Comparison of ENCODE assay signal across 20 mouse cellular contexts in genomic region chr2:155573001-155573400, GRCm38 (mm10). TPM values are rescaled to one million over a fixed set of nuclear protein-coding genes. Genes with fewer than 3 reads are reported as not detected.
"Had no signal": no experiment of that assay in that cellular context is flagged by ENCODE, and none has a peak within 500 bp of the region (broad histone marks: within the 10 kb centered on the region; RNA-seq: fewer than 3 reads in every experiment).

No protein-coding gene starts in this region.

- H3K36me3 ChIP-seq: lung, embryonic 15.5 days; midbrain, embryonic 12.5 days; midbrain, embryonic 15.5 days; stomach, embryonic 15.5 days had no signal

- ATAC-seq: intestine, embryonic 16.5 days; midbrain, embryonic 15.5 days had no signal

- H3K4me3 ChIP-seq: liver, embryonic 13.5 days; lung, embryonic 15.5 days; midbrain, embryonic 12.5 days; midbrain, embryonic 15.5 days; neural tube, embryonic 13.5 days; stomach, embryonic 15.5 days had no signal

- H3K4me2 ChIP-seq: liver, embryonic 13.5 days; lung, embryonic 15.5 days; midbrain, embryonic 12.5 days; midbrain, embryonic 15.5 days; neural tube, embryonic 13.5 days; stomach, embryonic 15.5 days had no signal

- H3K9me3 ChIP-seq: liver, embryonic 13.5 days; lung, embryonic 15.5 days; midbrain, embryonic 12.5 days; midbrain, embryonic 15.5 days; neural tube, embryonic 13.5 days; stomach, embryonic 15.5 days had no signal

- H3K27ac ChIP-seq: liver, embryonic 13.5 days; lung, embryonic 15.5 days; midbrain, embryonic 12.5 days; midbrain, embryonic 15.5 days; neural tube, embryonic 13.5 days; stomach, embryonic 15.5 days had no signal

- DNase-seq: kidney, adult 18-20 months; kidney, adult 9 months; kidney, postnatal 14 days; kidney, postnatal 4 days; liver, embryonic 13.5 days; retina, postnatal 1 day; right cerebral cortex, postnatal 25 days; spleen, adult 18-20 months; thymus, adult 18-20 months; thymus, postnatal 36 days had no signal

- H3K27me3 ChIP-seq: liver, embryonic 13.5 days; lung, embryonic 15.5 days; midbrain, embryonic 12.5 days; midbrain, embryonic 15.5 days; neural tube, embryonic 13.5 days; stomach, embryonic 15.5 days had no signal

- H3K4me1 ChIP-seq: lung, embryonic 15.5 days; midbrain, embryonic 15.5 days; stomach, embryonic 15.5 days had no signal

- H3K9ac ChIP-seq: liver, embryonic 13.5 days; lung, embryonic 15.5 days; midbrain, embryonic 12.5 days; midbrain, embryonic 15.5 days; neural tube, embryonic 13.5 days; stomach, embryonic 15.5 days had no signal

RNA-seq across cellular contexts. Expression of gene Myh7b, which starts 38.0 kb away (rescaled TPM):
- total RNA-seq: liver, adult 2 months; megakaryocyte progenitor cell, adult 5-6 weeks; neutrophil, adult 5-6 weeks had no signal
- polyA plus RNA-seq: liver, adult 2 months; urinary bladder, adult 2 months had no signal

RNA-seq across cellular contexts. Expression of gene Ggt7, which starts 55.0 kb away (rescaled TPM):
- total RNA-seq: megakaryocyte progenitor cell, adult 5-6 weeks; neutrophil, adult 5-6 weeks had no signal
